Mouse (Mus musculus): ENCODE measurements around the gene Otud7b. TPM values are rescaled to one million over a fixed set of nuclear protein-coding genes. Genes with fewer than 3 reads are reported as not detected.

The Otud7b gene
- polyA plus RNA-seq, 1 experiment = 42.7 TPM

DNA sequence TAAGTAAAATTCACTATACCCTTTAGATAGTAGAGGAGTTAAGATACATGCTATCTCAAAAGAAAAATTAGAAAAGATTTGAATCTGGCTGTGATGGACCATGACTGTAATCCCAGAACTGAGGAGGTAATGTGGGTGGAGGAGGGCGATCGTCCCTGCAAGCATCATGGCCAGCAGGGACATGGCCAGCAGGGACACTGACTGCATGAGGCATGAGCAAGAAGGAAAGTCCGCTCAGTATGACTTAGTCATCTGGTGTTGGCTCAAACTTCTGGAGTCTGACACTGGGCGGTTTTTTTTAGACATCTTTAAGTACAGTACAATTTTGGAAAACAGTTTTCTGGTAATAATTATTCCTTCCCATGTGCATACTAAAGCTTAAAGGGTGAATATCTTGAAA lies 16.5 kb upstream of the Otud7b start:
- H3K9ac ChIP-seq (ENCODE audit: low read depth, poor library complexity, severe bottlenecking) = no peak overlapping the region
- no peaks in the 10 kb centered on the region; the same call in 1 of the 2 replicates for H3K9me3 ChIP-seq (replicated peaks; ENCODE audit: control insufficient read depth, insufficient read depth, low read length, poor library complexity, severe bottlenecking)
- H3K27me3 ChIP-seq (ENCODE audit: control insufficient read depth, insufficient read depth, low read length, poor library complexity, severe bottlenecking) = no peaks in the 10 kb centered on the region
- no peak overlapping the region for H3K4me3 ChIP-seq (ENCODE audit: low read depth, low read length)
- H3K4me1 ChIP-seq (ENCODE audit: control insufficient read depth, insufficient read depth, low read length) = peaks cover 2% of the 10 kb centered on the region
- TF ChIP-seq POLR2A (IDR thresholded peaks at IDR 0.05; ENCODE audit: insufficient read depth, low read length) = no peak
- no peak for TF ChIP-seq CTCF (IDR thresholded peaks at IDR 0.05; ENCODE audit: low read depth, low read length)
- TF ChIP-seq EP300 (IDR thresholded peaks at IDR 0.05; ENCODE audit: insufficient read depth, low read depth, low read length) = no peak
- H3K36me3 ChIP-seq (ENCODE audit: control insufficient read depth, insufficient read depth, low read length, poor library complexity, severe bottlenecking) = no peaks in the 10 kb centered on the region
- H3K27ac ChIP-seq (ENCODE audit: insufficient read depth, low read length) = no peak overlapping the region

DNA sequence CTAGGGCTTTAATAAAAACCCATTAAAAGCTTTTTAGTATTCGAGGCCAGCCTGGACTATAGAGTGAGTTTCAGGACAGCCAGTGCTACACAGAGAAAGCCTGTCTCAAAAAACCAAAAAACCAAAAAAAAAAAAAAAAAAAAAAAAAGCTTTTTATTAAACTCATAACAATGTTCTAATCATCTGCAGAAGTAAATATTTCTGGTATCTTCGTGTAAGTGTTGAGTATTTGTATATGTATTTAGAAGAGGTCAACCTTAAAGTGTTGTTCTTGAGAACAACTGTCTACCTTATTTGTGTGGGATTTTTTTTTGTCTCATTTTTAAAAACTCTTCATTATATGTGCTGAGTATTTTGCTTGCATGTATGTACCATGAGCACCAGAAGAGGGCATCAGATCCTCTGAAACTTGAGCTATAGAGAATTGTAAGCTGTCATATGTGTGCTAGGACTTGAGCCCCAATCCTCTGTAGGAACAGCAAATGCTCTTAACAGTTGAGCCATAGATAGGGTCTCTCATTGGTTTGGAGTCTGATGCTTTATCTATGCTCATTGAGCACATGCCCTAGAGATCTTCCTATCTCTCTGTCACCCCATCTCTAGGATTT lies 14.3 kb upstream of the Otud7b start:
- H3K9me3 ChIP-seq (replicated peaks; ENCODE audit: control insufficient read depth, insufficient read depth, low read length, poor library complexity, severe bottlenecking) = no peaks in the 10 kb centered on the region; the same call in 1 of the 2 replicates
- no peak overlapping the region for H3K27ac ChIP-seq (ENCODE audit: insufficient read depth, low read length)
- TF ChIP-seq CTCF (IDR thresholded peaks at IDR 0.05; ENCODE audit: low read depth, low read length) (no peak), EP300 (IDR thresholded peaks at IDR 0.05; ENCODE audit: insufficient read depth, low read depth, low read length) (no peak), POLR2A (IDR thresholded peaks at IDR 0.05; ENCODE audit: insufficient read depth, low read length) (no peak)

DNA sequence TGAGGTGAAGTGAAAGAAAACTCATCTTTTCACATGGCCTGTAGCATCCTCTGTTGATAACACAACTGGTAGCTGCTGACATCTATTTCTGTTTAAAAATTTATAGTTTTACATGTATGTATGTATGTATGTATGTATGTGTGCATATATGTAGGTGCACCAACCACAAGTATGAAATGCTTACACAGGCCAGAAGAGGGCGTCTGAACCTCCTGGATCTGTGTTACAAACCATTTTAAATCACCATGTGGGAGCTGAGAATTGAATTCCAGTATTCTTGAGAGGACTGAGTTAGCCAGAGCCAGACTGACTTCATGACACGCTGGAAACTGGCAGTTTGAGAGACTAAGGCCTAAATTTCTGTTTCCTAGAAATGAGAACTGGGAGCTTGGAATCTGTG lies 13.2 kb upstream of the Otud7b start:
- Histone ChIP-seq H3K4me1 (ENCODE audit: control insufficient read depth, insufficient read depth, low read length) (peaks cover 3% of the 10 kb centered on the region), H3K9ac (ENCODE audit: low read depth, poor library complexity, severe bottlenecking) (no peak overlapping the region), H3K9me3 (replicated peaks; ENCODE audit: control insufficient read depth, insufficient read depth, low read length, poor library complexity, severe bottlenecking) (no peaks in the 10 kb centered on the region), H3K27ac (ENCODE audit: insufficient read depth, low read length) (no peak overlapping the region), H3K27me3 (ENCODE audit: control insufficient read depth, insufficient read depth, low read length, poor library complexity, severe bottlenecking) (no peaks in the 10 kb centered on the region), H3K4me3 (ENCODE audit: low read depth, low read length) (no peak overlapping the region), H3K36me3 (ENCODE audit: control insufficient read depth, insufficient read depth, low read length, poor library complexity, severe bottlenecking) (no peaks in the 10 kb centered on the region)
- TF ChIP-seq CTCF (IDR thresholded peaks at IDR 0.05; ENCODE audit: low read depth, low read length) (no peak), POLR2A (IDR thresholded peaks at IDR 0.05; ENCODE audit: insufficient read depth, low read length) (no peak), EP300 (IDR thresholded peaks at IDR 0.05; ENCODE audit: insufficient read depth, low read depth, low read length) (no peak)

More for the DNA sequence above, 14.3 kb upstream of the Otud7b start:
- no peak overlapping the region for H3K9ac ChIP-seq (ENCODE audit: low read depth, poor library complexity, severe bottlenecking)
- no peaks in the 10 kb centered on the region for H3K27me3 ChIP-seq (ENCODE audit: control insufficient read depth, insufficient read depth, low read length, poor library complexity, severe bottlenecking)
- no peak overlapping the region for H3K4me3 ChIP-seq (ENCODE audit: low read depth, low read length)
- no peaks in the 10 kb centered on the region for H3K36me3 ChIP-seq (ENCODE audit: control insufficient read depth, insufficient read depth, low read length, poor library complexity, severe bottlenecking)
- H3K4me1 ChIP-seq (ENCODE audit: control insufficient read depth, insufficient read depth, low read length) = peaks cover 3% of the 10 kb centered on the region

DNA sequence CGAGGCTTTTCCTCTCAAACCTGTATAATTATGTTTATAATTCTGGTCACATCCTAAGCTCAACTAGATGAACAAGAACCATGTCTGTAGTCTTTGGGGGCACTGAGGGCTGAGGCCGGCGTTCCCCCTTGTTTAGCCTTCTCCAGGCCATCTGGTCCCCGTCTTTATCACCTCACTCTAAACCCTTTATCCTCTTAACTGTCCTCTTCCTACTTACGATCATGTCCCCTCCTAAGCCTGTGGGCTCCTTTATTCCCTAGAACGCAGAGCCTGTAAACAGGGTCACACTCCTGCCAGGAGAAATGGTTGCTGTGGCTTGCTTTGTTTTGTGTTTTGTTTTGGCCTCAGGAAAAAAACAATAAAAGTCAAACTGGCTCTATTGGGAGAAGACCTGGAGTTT lies 12.4 kb upstream of the Otud7b start:
- Histone ChIP-seq H3K4me3 (ENCODE audit: low read depth, low read length) (no peak overlapping the region), H3K27me3 (ENCODE audit: control insufficient read depth, insufficient read depth, low read length, poor library complexity, severe bottlenecking) (no peaks in the 10 kb centered on the region), H3K36me3 (ENCODE audit: control insufficient read depth, insufficient read depth, low read length, poor library complexity, severe bottlenecking) (no peaks in the 10 kb centered on the region), H3K9ac (ENCODE audit: low read depth, poor library complexity, severe bottlenecking) (no peak overlapping the region), H3K9me3 (replicated peaks; ENCODE audit: control insufficient read depth, insufficient read depth, low read length, poor library complexity, severe bottlenecking) (no peaks in the 10 kb centered on the region), H3K27ac (ENCODE audit: insufficient read depth, low read length) (no peak overlapping the region), H3K4me1 (ENCODE audit: control insufficient read depth, insufficient read depth, low read length) (peaks cover 3% of the 10 kb centered on the region)
- TF ChIP-seq CTCF (IDR thresholded peaks at IDR 0.05; ENCODE audit: low read depth, low read length) (no peak), POLR2A (IDR thresholded peaks at IDR 0.05; ENCODE audit: insufficient read depth, low read length) (no peak), EP300 (IDR thresholded peaks at IDR 0.05; ENCODE audit: insufficient read depth, low read depth, low read length) (no peak)

DNA sequence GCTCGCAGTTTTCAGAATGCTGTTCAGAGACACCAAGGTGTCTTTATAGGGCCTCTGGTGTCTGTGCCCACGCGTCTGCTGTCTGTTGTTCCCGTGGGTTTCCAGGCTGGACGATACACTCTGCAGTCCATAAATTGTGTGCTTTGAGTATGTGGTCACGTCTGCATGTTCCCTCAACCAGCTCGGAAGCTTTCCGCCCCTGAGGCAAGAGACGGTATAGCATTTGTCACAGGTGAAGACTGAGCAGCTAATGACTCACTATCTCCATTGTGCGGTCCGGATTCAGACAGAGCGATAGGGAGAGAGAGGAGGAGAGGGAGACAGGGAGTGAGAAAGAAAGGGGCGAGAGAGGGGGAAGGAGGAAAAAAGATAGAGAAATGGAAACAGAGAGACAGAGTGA lies 10.8 kb upstream of the Otud7b start:
- H3K9ac ChIP-seq (ENCODE audit: low read depth, poor library complexity, severe bottlenecking) = no peak overlapping the region
- H3K9me3 ChIP-seq (replicated peaks; ENCODE audit: control insufficient read depth, insufficient read depth, low read length, poor library complexity, severe bottlenecking) = no peaks in the 10 kb centered on the region
- no peaks in the 10 kb centered on the region for H3K36me3 ChIP-seq (ENCODE audit: control insufficient read depth, insufficient read depth, low read length, poor library complexity, severe bottlenecking)
- peaks cover 3% of the 10 kb centered on the region for H3K4me1 ChIP-seq (ENCODE audit: control insufficient read depth, insufficient read depth, low read length)
- no peak overlapping the region for H3K27ac ChIP-seq (ENCODE audit: insufficient read depth, low read length)
- TF ChIP-seq EP300 (IDR thresholded peaks at IDR 0.05; ENCODE audit: insufficient read depth, low read depth, low read length) (no peak), POLR2A (IDR thresholded peaks at IDR 0.05; ENCODE audit: insufficient read depth, low read length) (no peak), CTCF (IDR thresholded peaks at IDR 0.05; ENCODE audit: low read depth, low read length) (no peak)
- no peak overlapping the region for H3K4me3 ChIP-seq (ENCODE audit: low read depth, low read length)
- no peaks in the 10 kb centered on the region for H3K27me3 ChIP-seq (ENCODE audit: control insufficient read depth, insufficient read depth, low read length, poor library complexity, severe bottlenecking)

DNA sequence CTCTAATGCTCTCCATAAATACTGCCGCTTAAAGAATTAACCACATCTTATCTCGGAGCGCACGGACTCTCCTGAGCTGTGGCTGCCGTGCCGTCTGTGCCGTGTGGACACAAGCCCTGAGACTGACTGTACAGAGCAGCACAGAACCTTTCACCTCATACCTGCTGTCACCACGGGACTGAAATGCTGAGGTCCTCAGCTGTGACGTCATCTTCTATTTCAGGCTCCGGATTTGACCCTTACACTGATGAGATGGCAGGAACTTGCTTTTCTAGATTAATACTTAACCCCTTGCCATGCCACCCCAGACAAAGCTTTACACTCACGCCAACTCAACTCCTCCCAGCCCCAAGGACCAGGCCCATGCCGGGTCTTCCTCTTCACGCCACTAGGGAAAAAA lies 10.1 kb upstream of the Otud7b start:
- Histone ChIP-seq H3K4me3 (ENCODE audit: low read depth, low read length) (no peak overlapping the region), H3K27me3 (ENCODE audit: control insufficient read depth, insufficient read depth, low read length, poor library complexity, severe bottlenecking) (no peaks in the 10 kb centered on the region), H3K27ac (ENCODE audit: insufficient read depth, low read length) (no peak overlapping the region), H3K9ac (ENCODE audit: low read depth, poor library complexity, severe bottlenecking) (no peak overlapping the region), H3K9me3 (replicated peaks; ENCODE audit: control insufficient read depth, insufficient read depth, low read length, poor library complexity, severe bottlenecking) (no peaks in the 10 kb centered on the region), H3K4me1 (ENCODE audit: control insufficient read depth, insufficient read depth, low read length) (peaks cover 3% of the 10 kb centered on the region), H3K36me3 (ENCODE audit: control insufficient read depth, insufficient read depth, low read length, poor library complexity, severe bottlenecking) (no peaks in the 10 kb centered on the region)
- TF ChIP-seq EP300 (IDR thresholded peaks at IDR 0.05; ENCODE audit: insufficient read depth, low read depth, low read length) = no peak
- no peak for TF ChIP-seq POLR2A (IDR thresholded peaks at IDR 0.05; ENCODE audit: insufficient read depth, low read length)
- no peak for TF ChIP-seq CTCF (IDR thresholded peaks at IDR 0.05; ENCODE audit: low read depth, low read length)
